12 mouse cellular contexts compared by ENCODE assay signal in the genomic region with DNA sequence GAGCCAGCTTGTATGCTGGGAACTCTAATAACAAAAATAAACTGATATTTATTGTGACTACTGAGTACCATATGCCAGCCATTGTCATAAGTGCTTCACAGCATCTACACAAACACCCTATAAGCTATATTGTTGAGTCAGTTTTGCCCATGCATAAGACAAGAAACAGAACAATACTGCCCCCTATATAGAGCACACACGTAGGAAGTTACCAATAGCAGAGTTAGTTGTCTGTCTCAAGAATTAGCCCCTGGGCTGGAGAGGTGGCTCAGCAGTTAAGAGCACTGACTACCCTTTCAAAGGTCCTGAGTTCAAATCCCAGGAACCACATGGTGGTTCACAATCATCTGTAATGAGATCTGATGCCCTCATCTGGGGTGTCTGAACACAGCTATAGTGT. TPM values are rescaled to one million over a fixed set of nuclear protein-coding genes. Genes with fewer than 3 reads are reported as not detected.
A peak's percentile ranks its signal among the peaks of the same experiment; 100 is the strongest.
DNase-seq lines count a peak whose midpoint lies in the region; ATAC-seq and TF ChIP-seq lines count a peak whose summit lies in the region.
"Had no signal": no experiment of that assay in that cellular context is flagged by ENCODE, and none has a peak within 500 bp of the region (broad histone marks: within the 10 kb centered on the region; RNA-seq: fewer than 3 reads in every experiment).

No protein-coding gene starts in this region.

- H3K27me3 ChIP-seq in heart, postnatal 0 days (ENCODE audit: control insufficient read depth, insufficient read depth, low read length), result no peaks in the 10 kb centered on the region
- H3K27me3 ChIP-seq in midbrain, embryonic 14.5 days (ENCODE audit: control insufficient read depth, insufficient read depth, low read length), result no peaks in the 10 kb centered on the region
- H3K27me3 ChIP-seq in midbrain, embryonic 11.5 days (ENCODE audit: control insufficient read depth, insufficient read depth, low read length), result no peaks in the 10 kb centered on the region
- H3K27me3 ChIP-seq in splenic B cell, adult 2 months (ENCODE audit: control insufficient read depth, insufficient read depth, low read length, poor library complexity, severe bottlenecking), result no peaks in the 10 kb centered on the region

- TF ChIP-seq EP300 in heart, postnatal 0 days (IDR thresholded peaks at IDR 0.05; ENCODE audit: low read depth), result no peak

- H3K4me1 ChIP-seq in heart, postnatal 0 days (ENCODE audit: control insufficient read depth, insufficient read depth), result no peaks in the 10 kb centered on the region
- H3K4me1 ChIP-seq in midbrain, embryonic 14.5 days (ENCODE audit: control insufficient read depth, insufficient read depth, low read length), result no peaks in the 10 kb centered on the region
- no peaks in the 10 kb centered on the region for H3K4me1 ChIP-seq in midbrain, embryonic 11.5 days (ENCODE audit: control insufficient read depth, insufficient read depth, low read length)

- no peak overlapping the region for H3K4me3 ChIP-seq in heart, postnatal 0 days (ENCODE audit: low read depth, low read length)
- no peak overlapping the region for H3K4me3 ChIP-seq in midbrain, embryonic 14.5 days (replicated peaks; ENCODE audit: low read depth, low read length)
- no peak overlapping the region for H3K4me3 ChIP-seq in midbrain, embryonic 11.5 days (ENCODE audit: low read depth, low read length)
- H3K4me3 ChIP-seq: myocyte had no signal

- 13% methylated on average over 1 of the region's 1 CpGs for WGBS in heart, postnatal 0 days
- 16% methylated on average over 1 of the region's 1 CpGs for WGBS in midbrain, embryonic 14.5 days
- WGBS in midbrain, embryonic 11.5 days, result 28% methylated on average over 1 of the region's 1 CpGs

- ATAC-seq in heart, postnatal 0 days (ENCODE audit: insufficient read depth, low read depth), result no peak
- no peak for ATAC-seq in midbrain, embryonic 14.5 days (ENCODE audit: low FRiP score, low TSS enrichment)
- no peak for ATAC-seq in midbrain, embryonic 11.5 days (ENCODE audit: low FRiP score)
- peak; percentile 47 for ATAC-seq in granulocyte monocyte progenitor cell, adult 5-6 weeks (replicated peaks; ENCODE audit: poor library complexity, severe bottlenecking)

- TF ChIP-seq CTCF in heart, postnatal 0 days (IDR thresholded peaks at IDR 0.05; ENCODE audit: low read depth), result peak; percentile 11; the same call in 1 of the 2 replicates

- H3K36me3 ChIP-seq in heart, postnatal 0 days (replicated peaks; ENCODE audit: control insufficient read depth, insufficient read depth, low read length), result no peaks in the 10 kb centered on the region
- no peaks in the 10 kb centered on the region for H3K36me3 ChIP-seq in midbrain, embryonic 14.5 days (ENCODE audit: control insufficient read depth, insufficient read depth, low read length)
- no peaks in the 10 kb centered on the region for H3K36me3 ChIP-seq in midbrain, embryonic 11.5 days (ENCODE audit: control insufficient read depth, insufficient read depth, low read length)
- no peaks in the 10 kb centered on the region for H3K36me3 ChIP-seq in splenic B cell, adult 2 months (ENCODE audit: control insufficient read depth, insufficient read depth, low read length, poor library complexity, severe bottlenecking)

- DNase-seq in heart, postnatal 0 days (ENCODE audit: low spot score), result no peak
- no peak for DNase-seq in heart, postnatal 36 days
- DNase-seq in midbrain, embryonic 14.5 days, result peak; percentile 39
- DNase-seq in midbrain, embryonic 11.5 days (ENCODE audit: low spot score, missing footprints), result no peak
- DNase-seq in splenic B cell, adult 2 months (ENCODE audit: low read depth, low spot score), result peak; percentile 44
- no peak for DNase-seq in left cerebral cortex, postnatal 36 days (ENCODE audit: low spot score in 2 of 2)
- no peak for DNase-seq in MN1 (ENCODE audit: low spot score)
- DNase-seq: kidney, postnatal 36 days; left cerebral cortex, postnatal 4 days; right cerebral cortex, postnatal 25 days had no signal

- no peaks in the 10 kb centered on the region for H3K9me3 ChIP-seq in heart, postnatal 0 days (replicated peaks; ENCODE audit: control insufficient read depth, low read length)
- no peaks in the 10 kb centered on the region for H3K9me3 ChIP-seq in midbrain, embryonic 14.5 days (ENCODE audit: control insufficient read depth, low read length)
- no peaks in the 10 kb centered on the region for H3K9me3 ChIP-seq in midbrain, embryonic 11.5 days (ENCODE audit: control insufficient read depth, low read length)

- intact Hi-C loops in heart, postnatal 36 days (cut with DNase I), result no loop called here
- intact Hi-C loops in left cerebral cortex, postnatal 36 days (cut with DNase I), result no loop called here

- no peak overlapping the region for H3K27ac ChIP-seq in heart, postnatal 0 days (ENCODE audit: low read depth)
- no peak overlapping the region for H3K27ac ChIP-seq in midbrain, embryonic 14.5 days (replicated peaks; ENCODE audit: low read depth, low read length)
- H3K27ac ChIP-seq in midbrain, embryonic 11.5 days (ENCODE audit: low read depth, low read length), result no peak overlapping the region

- H3K4me2 ChIP-seq in heart, postnatal 0 days (ENCODE audit: low read depth, low read length), result no peak overlapping the region
- peak overlapping the region; percentile 55; the same call in 1 of the 2 replicates for H3K4me2 ChIP-seq in midbrain, embryonic 14.5 days (ENCODE audit: low read length)
- no peak overlapping the region for H3K4me2 ChIP-seq in midbrain, embryonic 11.5 days

- no peak overlapping the region for H3K9ac ChIP-seq in heart, postnatal 0 days (replicated peaks; ENCODE audit: low read depth, low read length)
- H3K9ac ChIP-seq in midbrain, embryonic 14.5 days (replicated peaks; ENCODE audit: low read length), result no peak overlapping the region
- no peak overlapping the region for H3K9ac ChIP-seq in midbrain, embryonic 11.5 days (ENCODE audit: low read length)

RNA-seq across cellular contexts. Expression of gene Gab3, which starts 0.4 kb away (rescaled TPM):
- 3.8 and 4.6 TPM in 2 replicates for total RNA-seq in heart, postnatal 0 days (2014; rRNA removed; ENCODE audit: low replicate concordance)
- 2.7 and 3.1 TPM in 2 replicates for polyA plus RNA-seq in heart, postnatal 0 days (2015; fragmentation: Nextera tagmentation; extraction: Ambion mirVana)
- 1 to 10 TPM; 1.3 to 1.5 TPM for total RNA-seq in heart, postnatal 36 days (2021)
- 1.3 and 2.4 TPM in 2 replicates for polyA plus RNA-seq in midbrain, embryonic 14.5 days (2014; fragmentation: Nextera tagmentation; extraction: Ambion mirVana)
- polyA plus RNA-seq in midbrain, embryonic 11.5 days (2014; fragmentation: Nextera tagmentation; extraction: Ambion mirVana), result 1.2 and 1.3 TPM in 2 replicates
- 0.36 and 3.3 TPM in 2 replicates for total RNA-seq in granulocyte monocyte progenitor cell, adult 5-6 weeks (2014; fragmentation: Nextera tagmentation)
- 1.9 and 2.9 TPM in 2 replicates for total RNA-seq in granulocyte monocyte progenitor cell, adult 5-6 weeks (2017)
- 1 to 10 TPM; 1.5 to 2.5 TPM for total RNA-seq in left cerebral cortex, postnatal 36 days (2021)

RNA-seq across cellular contexts. Expression of gene Dkc1, which starts 10.0 kb away (rescaled TPM):
- 10.5 and 22.8 TPM in 2 replicates for total RNA-seq in heart, postnatal 0 days (2014; rRNA removed; ENCODE audit: low replicate concordance)
- polyA plus RNA-seq in heart, postnatal 0 days (2015; fragmentation: Nextera tagmentation; extraction: Ambion mirVana), result 39.4 and 44.8 TPM in 2 replicates
- total RNA-seq in heart, postnatal 36 days (2021), result 10 to 100 TPM; 18.0 to 24.5 TPM
- polyA plus RNA-seq in midbrain, embryonic 14.5 days (2014; fragmentation: Nextera tagmentation; extraction: Ambion mirVana), result 46.5 and 60.9 TPM in 2 replicates
- 119 and 126 TPM in 2 replicates for polyA plus RNA-seq in midbrain, embryonic 11.5 days (2014; fragmentation: Nextera tagmentation; extraction: Ambion mirVana)
- 174 and 211 TPM in 2 replicates for total RNA-seq in granulocyte monocyte progenitor cell, adult 5-6 weeks (2014; fragmentation: Nextera tagmentation)
- total RNA-seq in granulocyte monocyte progenitor cell, adult 5-6 weeks (2017), result 396 and 439 TPM in 2 replicates
- total RNA-seq in left cerebral cortex, postnatal 36 days (2021), result 10 to 100 TPM; 33.4 to 37.6 TPM

RNA-seq across cellular contexts. Expression of gene Mpp1, which starts 45.2 kb away (rescaled TPM):
- total RNA-seq in heart, postnatal 0 days (2014; rRNA removed; ENCODE audit: low replicate concordance), result 35.3 and 36.9 TPM in 2 replicates
- polyA plus RNA-seq in heart, postnatal 0 days (2015; fragmentation: Nextera tagmentation; extraction: Ambion mirVana), result 20.8 and 21.1 TPM in 2 replicates
- 10 to 100 TPM; 12.6 to 12.9 TPM for total RNA-seq in heart, postnatal 36 days (2021)
- 12.9 and 20.4 TPM in 2 replicates for polyA plus RNA-seq in midbrain, embryonic 14.5 days (2014; fragmentation: Nextera tagmentation; extraction: Ambion mirVana)
- 24.6 and 28.6 TPM in 2 replicates for polyA plus RNA-seq in midbrain, embryonic 11.5 days (2014; fragmentation: Nextera tagmentation; extraction: Ambion mirVana)
- total RNA-seq in granulocyte monocyte progenitor cell, adult 5-6 weeks (2014; fragmentation: Nextera tagmentation), result 45.3 and 79.8 TPM in 2 replicates
- 57.9 and 59.2 TPM in 2 replicates for total RNA-seq in granulocyte monocyte progenitor cell, adult 5-6 weeks (2017)
- 10 to 100 TPM; 31.8 to 33.9 TPM for total RNA-seq in left cerebral cortex, postnatal 36 days (2021)

Comparison
In these comparisons a context has a peak if more than half of its experiments do, and no peak if none do; other contexts are left out.
1. DNase-seq: peak in midbrain, embryonic 14.5 days (single experiment) and splenic B cell, adult 2 months (single experiment); none in heart, postnatal 0 days (single experiment), heart, postnatal 36 days (0 of 2), midbrain, embryonic 11.5 days (single experiment), left cerebral cortex, postnatal 36 days (0 of 2) and MN1 (single experiment).